Mouse (Mus musculus): ENCODE measurements around the gene Gstm2.
"Not testable (repeated sequence)": the region's sequence is repeated elsewhere in the genome, so short reads cannot be mapped to it uniquely, and the experiment has no call there.

The Gstm2 gene

DNA sequence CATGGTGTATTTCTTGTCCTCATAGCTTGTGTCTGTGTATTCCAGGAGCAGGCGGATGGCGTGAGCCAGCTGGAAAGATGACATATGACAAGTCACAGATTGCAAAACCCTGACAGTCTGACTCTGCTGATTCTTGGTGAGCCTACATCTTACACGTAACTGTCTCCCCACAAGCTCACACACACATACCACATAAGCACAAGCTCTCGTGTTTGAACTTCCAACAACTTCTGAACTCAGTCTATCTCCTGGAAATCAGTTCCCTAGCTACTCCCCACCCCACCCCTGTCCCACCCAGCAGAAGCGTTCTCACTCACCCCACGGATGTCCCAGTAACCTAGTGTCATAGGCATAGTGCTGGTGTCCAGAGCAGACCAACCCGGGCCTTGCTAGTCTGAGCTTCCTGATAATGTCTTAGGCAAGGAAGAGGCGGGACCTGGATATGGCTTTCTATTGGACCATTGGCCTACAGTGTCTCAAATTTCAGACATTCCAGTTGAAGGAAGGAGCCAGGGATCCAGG is at the start of gene Gstm2:
TSS of gene Gstm2 (minus strand) at position 413 of the 522 bp plus-strand sequence.
- peak; percentile 70 for DNase-seq (ENCODE audit: low spot score)

GRCm38 (mm10) chr3:108033156-108033555 is 46.9 kb upstream of the Gstm2 start:
- DNase-seq (ENCODE audit: low spot score): no peak

DNA sequence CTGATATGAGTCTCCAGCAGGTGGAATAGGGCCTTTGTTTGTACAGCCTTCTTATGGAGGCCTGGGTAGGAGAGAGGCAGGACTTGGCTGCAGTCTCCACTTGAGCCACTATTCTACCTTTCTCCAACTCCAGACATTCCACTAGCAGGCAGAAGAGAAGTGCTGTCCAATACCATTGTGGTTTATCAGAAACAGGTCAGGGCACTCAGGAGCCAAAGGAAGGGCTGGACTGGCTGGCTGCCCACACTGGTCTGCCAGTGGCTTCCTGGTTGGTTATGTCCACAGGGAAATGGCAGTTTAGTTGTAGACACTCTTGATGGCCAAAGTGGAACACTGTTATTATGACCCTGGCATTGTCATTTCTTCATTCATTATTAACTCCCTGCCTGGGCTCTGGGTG is 45.9 kb upstream of the Gstm2 start:
- DNase-seq (ENCODE audit: low spot score): no peak

GRCm38 (mm10) chr3:108028641-108029365 is 42.5 kb upstream of the Gstm2 start:
- no peak for DNase-seq (ENCODE audit: low spot score)

DNA sequence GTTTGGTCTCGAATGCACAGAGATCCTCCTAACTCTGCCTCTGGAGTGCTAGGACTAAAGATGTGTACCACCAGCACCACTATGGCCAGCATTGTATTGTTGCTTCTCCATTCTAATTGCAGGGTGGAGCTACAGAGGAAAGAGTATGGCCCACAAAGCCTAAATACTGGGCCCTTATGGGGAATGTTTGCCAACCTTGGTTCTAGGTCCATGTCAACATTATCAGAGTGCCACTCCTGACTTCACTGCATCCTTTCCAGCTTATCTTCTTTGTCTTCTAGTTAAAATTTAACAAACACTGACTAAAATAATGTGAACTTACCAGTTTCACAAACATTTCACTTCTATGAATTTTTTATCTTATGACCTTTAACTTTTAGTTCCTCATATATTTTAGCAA is 40.3 kb upstream of the Gstm2 start:
- DNase-seq (ENCODE audit: low spot score): no peak

- no peak for DNase-seq (ENCODE audit: low spot score)
Measured at GRCm38 (mm10) chr3:108026049-108026448, 39.8 kb upstream of the Gstm2 start.

GRCm38 (mm10) chr3:108025318-108025717 is 39.1 kb upstream of the Gstm2 start:
- DNase-seq (ENCODE audit: low spot score): no peak

- no peak for DNase-seq (ENCODE audit: low spot score)
Measured at GRCm38 (mm10) chr3:108022650-108023049, 36.4 kb upstream of the Gstm2 start.

DNA sequence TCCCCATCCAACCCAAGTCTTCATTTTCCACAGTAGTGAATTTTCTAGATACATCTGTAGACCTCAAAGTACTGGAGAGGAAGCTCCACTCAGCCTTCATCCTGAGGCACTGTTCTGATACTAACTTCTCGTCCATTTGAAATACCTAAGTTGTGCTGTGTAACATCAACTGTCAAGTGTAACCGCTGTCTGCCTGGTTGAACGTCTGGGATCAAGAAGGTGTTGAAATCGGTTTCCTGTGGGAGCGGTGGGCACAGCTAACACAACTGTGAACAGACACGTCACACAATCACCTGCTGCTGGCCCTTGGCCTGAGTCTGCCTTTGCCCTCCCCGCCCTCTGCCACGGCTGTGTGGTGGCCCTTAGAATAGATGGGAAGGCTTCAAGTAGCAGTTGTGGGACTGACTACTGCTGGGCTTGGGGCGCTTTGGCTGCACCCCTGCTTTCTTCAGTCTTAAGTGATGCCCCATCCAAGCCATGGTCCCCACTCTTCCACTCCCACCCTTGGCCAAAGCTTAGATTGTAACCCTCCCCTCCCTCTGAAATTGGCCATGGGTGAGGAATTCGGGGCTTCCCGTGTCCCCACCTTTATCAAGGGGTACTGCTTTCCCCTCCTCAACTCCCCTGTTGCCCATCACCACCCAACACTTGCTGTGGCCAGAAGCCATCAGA is 34.2 kb upstream of the Gstm2 start:
- DNase-seq (ENCODE audit: low spot score): not testable (repeated sequence)

GRCm38 (mm10) chr3:108019226-108019625 is 33.0 kb upstream of the Gstm2 start:
- not testable (repeated sequence) for DNase-seq (ENCODE audit: low spot score)

DNA sequence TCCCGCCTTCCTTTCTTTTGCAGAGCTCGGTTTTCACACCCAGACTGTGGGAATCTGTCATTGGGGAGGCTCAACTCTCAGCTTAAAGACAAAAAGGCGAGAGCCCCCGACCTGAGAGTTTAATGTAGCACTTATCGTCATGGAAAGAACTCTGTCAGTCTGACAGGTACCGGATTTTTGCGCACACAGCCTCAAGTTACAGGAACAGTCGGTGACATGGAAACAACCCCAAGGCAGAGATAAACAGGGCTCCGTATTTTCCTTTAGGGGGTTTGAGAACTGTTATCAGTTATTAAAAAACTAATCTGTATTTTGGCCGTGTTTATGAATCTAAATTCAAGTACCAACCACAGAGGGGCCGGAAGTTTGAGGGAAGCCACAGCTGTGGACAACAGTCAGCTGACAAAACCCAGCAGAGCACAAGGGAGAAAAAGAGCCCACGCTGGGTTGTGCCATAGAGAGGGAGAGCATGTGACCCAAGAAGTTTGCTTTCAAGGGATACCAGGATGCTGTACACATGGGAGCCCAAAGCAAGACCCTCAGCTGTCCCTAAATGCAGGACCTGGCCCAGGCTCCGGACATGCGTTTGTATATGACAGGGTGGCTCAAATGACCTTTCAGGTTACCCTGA is 32.1 kb upstream of the Gstm2 start:
- DNase-seq (ENCODE audit: low spot score): no peak

- DNase-seq (ENCODE audit: low spot score): peak; percentile 98
Measured at GRCm38 (mm10) chr3:108017473-108018189, 31.4 kb upstream of the Gstm2 start, which contains the start of gene Gstm1. Gene Gstm1, minus strand, starts transcription at chr3:108017973.

GRCm38 (mm10) chr3:108016468-108016867 is 30.2 kb upstream of the Gstm2 start:
- not testable (repeated sequence) for DNase-seq (ENCODE audit: low spot score)

DNA sequence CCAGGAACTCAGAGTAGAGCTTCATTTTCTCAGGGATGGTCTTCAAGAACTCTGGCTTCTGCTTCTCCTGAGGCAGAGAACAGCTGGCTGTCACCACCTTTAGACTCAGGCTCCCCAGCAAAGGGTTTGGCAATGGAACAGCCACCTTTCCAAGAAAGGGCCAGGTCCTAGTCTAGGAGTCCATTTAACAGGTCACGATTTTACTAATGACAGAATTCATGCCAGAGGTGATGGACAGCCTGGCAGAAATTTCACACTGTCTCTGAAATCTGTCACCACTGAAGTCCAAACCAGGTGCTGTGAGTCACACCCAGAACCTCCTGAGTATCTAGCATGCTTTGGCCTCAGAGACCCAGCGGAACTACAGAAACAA is 28.7 kb upstream of the Gstm2 start:
- no peak for DNase-seq (ENCODE audit: low spot score)

- no peak for DNase-seq (ENCODE audit: low spot score)
Measured at GRCm38 (mm10) chr3:108014098-108014973, 28.1 kb upstream of the Gstm2 start.

DNA sequence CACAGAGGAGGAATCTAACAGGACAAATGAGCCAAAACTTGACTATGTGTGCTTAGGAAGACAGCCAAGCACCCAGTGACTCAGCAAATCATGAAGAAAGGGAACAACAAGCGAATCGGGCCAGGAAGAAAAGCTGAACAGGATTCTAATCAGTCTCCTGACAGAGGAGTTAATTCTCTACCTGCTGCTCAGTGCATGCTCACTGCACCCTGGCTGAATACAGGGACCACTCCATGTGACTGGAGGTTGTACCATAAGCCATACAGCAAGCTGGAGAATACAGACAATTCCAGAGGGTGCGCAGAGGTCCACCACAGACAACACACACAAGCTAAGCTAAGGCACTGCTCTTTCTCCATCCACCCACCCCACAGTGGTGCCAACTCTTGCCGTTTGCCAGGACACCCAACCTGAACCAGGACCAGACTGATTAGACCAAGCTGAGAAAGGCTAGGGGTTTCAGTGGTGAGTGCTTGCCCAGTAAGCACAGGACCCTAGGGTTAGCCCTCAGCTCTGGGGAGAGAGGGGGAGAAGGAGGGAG is 27.1 kb upstream of the Gstm2 start:
- DNase-seq (ENCODE audit: low spot score): no peak

GRCm38 (mm10) chr3:108011558-108011957 is 25.3 kb upstream of the Gstm2 start:
- peak; percentile 22 for DNase-seq (ENCODE audit: low spot score)

- DNase-seq (ENCODE audit: low spot score): no peak
Measured at GRCm38 (mm10) chr3:108010286-108010685, 24.0 kb upstream of the Gstm2 start.

DNA sequence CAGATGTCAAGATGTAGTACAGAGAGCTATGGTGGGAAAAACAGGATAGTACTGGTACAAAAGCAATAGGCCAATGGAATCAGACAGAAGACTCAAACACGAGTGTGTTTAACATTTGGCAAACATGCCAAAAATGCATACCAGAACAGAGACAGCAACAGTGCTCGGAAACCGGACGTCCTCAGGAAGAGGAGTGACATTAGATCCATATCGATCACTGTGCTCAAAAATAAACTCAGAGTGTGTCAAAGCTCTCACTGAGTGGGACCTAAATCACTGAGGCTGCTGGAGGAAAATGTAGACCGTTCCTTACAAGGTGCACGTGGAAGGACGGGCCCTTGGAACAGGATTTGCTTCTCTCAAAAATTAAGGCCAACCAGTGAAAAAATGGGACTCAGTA is 15.8 kb upstream of the Gstm2 start:
- no peak for DNase-seq (ENCODE audit: low spot score)

GRCm38 (mm10) chr3:107999491-107999890 is 13.2 kb upstream of the Gstm2 start:
- no peak for DNase-seq (ENCODE audit: low spot score)

DNA sequence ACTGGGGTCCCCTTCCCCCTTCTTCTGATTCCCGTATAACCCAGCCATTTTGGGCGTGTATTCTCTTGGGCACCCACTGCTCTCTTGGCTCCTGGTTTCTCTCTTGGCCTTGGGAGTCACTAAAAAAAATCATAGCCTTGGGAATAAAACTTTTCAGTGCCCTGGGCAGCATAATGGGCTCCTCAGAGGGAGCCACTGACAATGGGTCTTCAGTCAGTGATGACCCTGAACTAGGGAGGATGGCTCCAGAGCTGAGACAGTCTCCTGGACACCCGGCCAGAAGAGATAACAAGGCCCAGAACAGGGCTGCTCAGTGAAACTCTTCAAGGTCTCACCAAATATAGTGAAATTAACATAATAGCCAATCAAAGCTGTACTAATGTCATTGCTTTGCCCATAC is 12.3 kb upstream of the Gstm2 start:
- no peak for DNase-seq (ENCODE audit: low spot score)

Measured in embryo, embryonic 10.5 days (tissue).